ENCODE assay signal across 8 mouse cellular contexts in the genomic region with DNA sequence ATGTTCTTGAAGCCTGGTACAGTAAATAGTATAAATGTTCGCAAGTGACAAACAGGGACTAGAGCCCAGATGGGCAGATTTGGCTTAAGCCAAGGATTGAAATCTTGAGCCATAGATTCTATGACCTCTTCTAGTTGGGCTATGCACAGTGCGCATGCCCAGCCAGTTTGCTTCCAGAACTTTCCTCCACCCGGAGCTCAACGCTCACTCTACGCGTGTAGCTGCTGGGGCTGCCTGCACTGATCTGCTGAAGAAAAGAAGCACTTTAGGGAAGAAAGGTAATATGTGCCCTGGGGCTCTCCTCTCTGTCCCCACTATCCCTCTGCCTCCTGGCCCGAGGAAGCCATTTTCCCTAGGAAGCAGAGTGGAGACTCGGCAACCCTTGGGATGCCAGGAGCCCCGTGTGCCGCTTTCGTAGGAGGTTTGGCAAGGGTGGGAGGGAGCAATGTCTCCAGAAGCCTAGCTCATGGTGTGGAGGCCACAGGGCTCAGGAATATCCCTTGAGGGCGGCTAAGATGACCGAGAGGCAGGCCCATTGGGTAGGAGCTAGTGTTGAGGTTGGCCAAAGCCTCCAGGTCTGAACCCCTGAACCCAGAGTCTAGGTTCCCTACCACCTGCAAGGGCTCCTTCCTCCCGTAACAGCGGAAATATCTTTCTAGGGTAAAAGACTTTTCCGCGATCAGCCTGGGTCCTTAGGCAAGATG. TPM values are rescaled to one million over a fixed set of nuclear protein-coding genes. Genes with fewer than 3 reads are reported as not detected.
DNase-seq lines count a peak whose midpoint lies in the region; ATAC-seq and TF ChIP-seq lines count a peak whose summit lies in the region.

Gene Art3, plus strand, starts transcription at position 193 of the 704 bp plus-strand sequence.

- no peaks in the 10 kb centered on the region for H3K9me3 ChIP-seq in heart, embryonic 10.5 days
- no peaks in the 10 kb centered on the region for H3K9me3 ChIP-seq in midbrain, embryonic 10.5 days (replicated peaks)

- peak within 1 kb of the TSS; percentile 66 for H3K4me3 ChIP-seq in lung, adult 2 months (replicated peaks; ENCODE audit: extremely low read depth, low read depth, low read length)
- no peak within 1 kb of the TSS for H3K4me3 ChIP-seq in cortical plate, adult 2 months (ENCODE audit: insufficient read depth, low read length)
- H3K4me3 ChIP-seq in heart, embryonic 10.5 days, result no peak within 1 kb of the TSS
- no peak within 1 kb of the TSS for H3K4me3 ChIP-seq in midbrain, embryonic 10.5 days

- peaks cover 4% of the 10 kb centered on the region; the same call in 1 of the 2 replicates for H3K4me1 ChIP-seq in lung, adult 2 months (ENCODE audit: control insufficient read depth, insufficient read depth, low read length)
- H3K4me1 ChIP-seq in cortical plate, adult 2 months (ENCODE audit: control insufficient read depth, insufficient read depth, low read length), result peaks cover 2% of the 10 kb centered on the region; the same call in 1 of the 2 replicates
- H3K4me1 ChIP-seq in heart, embryonic 10.5 days, result no peaks in the 10 kb centered on the region
- no peaks in the 10 kb centered on the region for H3K4me1 ChIP-seq in midbrain, embryonic 10.5 days

- ATAC-seq in megakaryocyte, adult 5-6 weeks (ENCODE audit: poor library complexity, severe bottlenecking), result peak; percentile 40

- no peaks in the 10 kb centered on the region for H3K27me3 ChIP-seq in heart, embryonic 10.5 days (ENCODE audit: insufficient read depth, poor library complexity, severe bottlenecking)
- no peaks in the 10 kb centered on the region for H3K27me3 ChIP-seq in midbrain, embryonic 10.5 days (ENCODE audit: low read depth, poor library complexity, severe bottlenecking)

- DNase-seq in lung, adult 2 months, result no peak
- no peak for DNase-seq in lung, postnatal 14 days
- no peak for DNase-seq in heart, embryonic 10.5 days (ENCODE audit: low spot score)
- DNase-seq in midbrain, embryonic 10.5 days (ENCODE audit: low spot score), result no peak
- DNase-seq in embryo, embryonic 10.5 days (ENCODE audit: low spot score), result no peak
- DNase-seq in MN1 (ENCODE audit: low spot score), result no peak

- TF ChIP-seq POLR2A in lung, adult 2 months (IDR thresholded peaks at IDR 0.05; ENCODE audit: borderline replicate concordance, extremely low read depth, low read depth, low read length), result no peak
- TF ChIP-seq POLR2A in cortical plate, adult 2 months (IDR thresholded peaks at IDR 0.05; ENCODE audit: extremely low read depth, insufficient read depth, low read length), result no peak

- no peaks in the 10 kb centered on the region for H3K36me3 ChIP-seq in heart, embryonic 10.5 days
- H3K36me3 ChIP-seq in midbrain, embryonic 10.5 days, result no peaks in the 10 kb centered on the region

- TF ChIP-seq CTCF in lung, adult 2 months (IDR thresholded peaks at IDR 0.05; ENCODE audit: insufficient read depth, low read length), result no peak
- TF ChIP-seq CTCF in cortical plate, adult 2 months (IDR thresholded peaks at IDR 0.05; ENCODE audit: extremely low read depth, insufficient read depth, low read length), result no peak

- H3K27ac ChIP-seq in cortical plate, adult 2 months (ENCODE audit: insufficient read depth, low read length), result no peak within 1 kb of the TSS
- peak within 1 kb of the TSS; percentile 29; the same call in 1 of the 2 replicates for H3K27ac ChIP-seq in heart, embryonic 10.5 days
- no peak within 1 kb of the TSS for H3K27ac ChIP-seq in midbrain, embryonic 10.5 days (replicated peaks)

- 86% methylated on average over 17 of the region's 17 CpGs for WGBS in lung, adult 2 months
- 86% methylated on average over 17 of the region's 17 CpGs for WGBS in heart, embryonic 10.5 days
- 91% methylated on average over 17 of the region's 17 CpGs for WGBS in midbrain, embryonic 10.5 days

RNA-seq across cellular contexts. Expression of gene Art3, which starts in this region (rescaled TPM):
- polyA plus RNA-seq in lung, adult 2 months (2012; rRNA removed), result 16.5 and 26.2 TPM in 2 replicates
- 13.8 and 15.2 TPM in 2 replicates for polyA plus RNA-seq in cortical plate, adult 2 months (2012; rRNA removed)
- polyA plus RNA-seq in heart, embryonic 10.5 days (2016; fragmentation: Nextera tagmentation; extraction: Ambion mirVana), result 19.8 and 37.7 TPM in 2 replicates
- not detected in 2 replicates for total RNA-seq in megakaryocyte, adult 5-6 weeks (2015)
- total RNA-seq in megakaryocyte, adult 5-6 weeks (2017), result not detected in 2 replicates
- polyA plus RNA-seq in midbrain, embryonic 10.5 days (2016; fragmentation: Nextera tagmentation; extraction: Ambion mirVana), result 0.98 and 1.6 TPM in 2 replicates

Comparison
In these comparisons a context has a peak if more than half of its experiments do, and no peak if none do; other contexts are left out.
1. Peak in ATAC-seq in megakaryocyte, adult 5-6 weeks; RNA of the gene not detected or under 1 TPM.